Mouse (Mus musculus) left cerebral cortex, adult 2 months (tissue): ENCODE measurements around the gene Mgst3. TPM values are rescaled to one million over a fixed set of nuclear protein-coding genes. Genes with fewer than 3 reads are reported as not detected.

Experiments
- DNase-seq, 2 experiments: peaks; one replicate each; pipeline ENCODE4 v3.0.0; 2021 to 2022; ENCODE audit warnings: low spot score in 2 of 2, mixed read lengths in 1 of 2; ENCODE audit errors: extremely low spot score in 1 of 2
- H3K27ac ChIP-seq: fragments of 200-600 bp; 2 replicates; pipeline ENCODE4 v1.8.1; 2022
- H3K4me3 ChIP-seq: fragments of 200-600 bp; 2 replicates; pipeline ENCODE4 v1.8.1; 2022
- CTCF ChIP-seq: fragments of 200-600 bp; IDR thresholded peaks from 2 replicates; pipeline ENCODE4 v1.8.1; 2022; ENCODE audit warnings: antibody characterized with exemption, mild to moderate bottlenecking, moderate library complexity
- intact Hi-C: fragments of 180-260 bp; cut with DNase I; formaldehyde crosslinking; loops from one replicate; pipeline ENCODE4 v1.15.1; 2025
- long read RNA-seq, 2 experiments: library from polyadenylated mRNA; stranded (forward); transcript quantifications; one replicate each; pipeline ENCODE4 v2.0.0; 2021; ENCODE audit warnings: borderline mapping rate in 2 of 2
- total RNA-seq, 2 experiments: library from RNA; stranded (reverse); gene quantifications; 2 replicates each; pipeline ENCODE4 v1.2.3; 2021

Mgst3 gene
- 10 to 100 TPM; 93.9 to 94.5 TPM for total RNA-seq
- long read RNA-seq, experiment 1, transcript Mgst3-201 (6 exons, 1,097 nt) = major isoform, 105 of 114 reads
- long read RNA-seq, experiment 1, partial matches to known transcripts = 7 of 114 reads
- long read RNA-seq, experiment 1, other reads (novel, unspliced or antisense) = 2 of 114 reads
- long read RNA-seq, experiment 2, transcript Mgst3-201 (6 exons, 1,097 nt) = major isoform, 65 of 74 reads
- long read RNA-seq, experiment 2, partial matches to known transcripts = 9 of 74 reads
- long read RNA-seq, experiment 2, other reads (novel, unspliced or antisense) = 0 of 74 reads

- intact Hi-C loops = loop anchor here (1.0 to 5.0 kb wide), 2 partner anchors 24 to 172 kb away; no protein-coding TSS in a partner anchor
- H3K27ac ChIP-seq = peak within 1 kb of the TSS; percentile 82
- H3K4me3 ChIP-seq = peak within 1 kb of the TSS; percentile 75
- TF ChIP-seq CTCF = peak; percentile 71
- peak; percentile 93 to 95 for DNase-seq
These were observed at the start of gene Mgst3 for GRCm38 (mm10) chr1:167393683-167394492. Gene Mgst3 (minus strand): TSS chr1:167393841.

- no peak for TF ChIP-seq CTCF
- intact Hi-C loops = no loop called here
- no peak overlapping the region for H3K4me3 ChIP-seq
- H3K27ac ChIP-seq = no peak overlapping the region
- no peak for DNase-seq
These were observed 44.7 kb upstream of the Mgst3 start for GRCm38 (mm10) chr1:167438231-167438885.

- intact Hi-C loops = no loop called here
These were observed 43.5 kb upstream of the Mgst3 start for GRCm38 (mm10) chr1:167437091-167437490.

GRCm38 (mm10) chr1:167436186-167436975, 42.7 kb upstream of the Mgst3 start:
- intact Hi-C loops = no loop called here
- no peak overlapping the region for H3K27ac ChIP-seq

More at GRCm38 (mm10) chr1:167437091-167437490, 43.5 kb upstream of the Mgst3 start:
- no peak overlapping the region for H3K27ac ChIP-seq
- no peak overlapping the region for H3K4me3 ChIP-seq
- no peak for DNase-seq
- no peak for TF ChIP-seq CTCF

GRCm38 (mm10) chr1:167434931-167435330, 41.3 kb upstream of the Mgst3 start:
- intact Hi-C loops = no loop called here

More at GRCm38 (mm10) chr1:167436186-167436975, 42.7 kb upstream of the Mgst3 start:
- DNase-seq = no peak
- no peak for TF ChIP-seq CTCF
- H3K4me3 ChIP-seq = no peak overlapping the region

GRCm38 (mm10) chr1:167430976-167431676, 37.5 kb upstream of the Mgst3 start:
- Histone ChIP-seq H3K27ac (no peak overlapping the region), H3K4me3 (no peak overlapping the region)
- DNase-seq = no peak
- intact Hi-C loops = no loop called here
- no peak for TF ChIP-seq CTCF

More at GRCm38 (mm10) chr1:167434931-167435330, 41.3 kb upstream of the Mgst3 start:
- Histone ChIP-seq H3K27ac (no peak overlapping the region), H3K4me3 (no peak overlapping the region)
- DNase-seq = no peak
- TF ChIP-seq CTCF = no peak

GRCm38 (mm10) chr1:167426681-167427080, 33.0 kb upstream of the Mgst3 start:
- intact Hi-C loops = no loop called here
- no peak for DNase-seq
- Histone ChIP-seq H3K4me3 (no peak overlapping the region), H3K27ac (no peak overlapping the region)
- no peak for TF ChIP-seq CTCF

- TF ChIP-seq CTCF = no peak
- DNase-seq = no peak
- no peak overlapping the region for H3K4me3 ChIP-seq
- H3K27ac ChIP-seq = no peak overlapping the region
- intact Hi-C loops = no loop called here
These were observed 31.9 kb upstream of the Mgst3 start for GRCm38 (mm10) chr1:167425572-167425971.

GRCm38 (mm10) chr1:167422501-167423240, 29.0 kb upstream of the Mgst3 start:
- H3K4me3 ChIP-seq = no peak overlapping the region
- TF ChIP-seq CTCF = no peak
- intact Hi-C loops = no loop called here
- H3K27ac ChIP-seq = no peak overlapping the region
- DNase-seq = no peak

GRCm38 (mm10) chr1:167414846-167415245, 21.2 kb upstream of the Mgst3 start:
- intact Hi-C loops = loop anchor here (1.0 to 5.0 kb wide), 2 partner anchors 222 to 507 kb away; no protein-coding TSS in a partner anchor
- Histone ChIP-seq H3K27ac (no peak overlapping the region), H3K4me3 (no peak overlapping the region)
- peak; percentile 75 for DNase-seq
- peak; percentile 95 for TF ChIP-seq CTCF
